Mouse (Mus musculus): Measurements from ENCODE around the gene Ccdc73. TPM values are rescaled to one million over a fixed set of nuclear protein-coding genes. Genes with fewer than 3 reads are reported as not detected.

The Ccdc73 gene
- polyA plus RNA-seq, 2 experiments: 4.5 to 7.1 TPM

DNA sequence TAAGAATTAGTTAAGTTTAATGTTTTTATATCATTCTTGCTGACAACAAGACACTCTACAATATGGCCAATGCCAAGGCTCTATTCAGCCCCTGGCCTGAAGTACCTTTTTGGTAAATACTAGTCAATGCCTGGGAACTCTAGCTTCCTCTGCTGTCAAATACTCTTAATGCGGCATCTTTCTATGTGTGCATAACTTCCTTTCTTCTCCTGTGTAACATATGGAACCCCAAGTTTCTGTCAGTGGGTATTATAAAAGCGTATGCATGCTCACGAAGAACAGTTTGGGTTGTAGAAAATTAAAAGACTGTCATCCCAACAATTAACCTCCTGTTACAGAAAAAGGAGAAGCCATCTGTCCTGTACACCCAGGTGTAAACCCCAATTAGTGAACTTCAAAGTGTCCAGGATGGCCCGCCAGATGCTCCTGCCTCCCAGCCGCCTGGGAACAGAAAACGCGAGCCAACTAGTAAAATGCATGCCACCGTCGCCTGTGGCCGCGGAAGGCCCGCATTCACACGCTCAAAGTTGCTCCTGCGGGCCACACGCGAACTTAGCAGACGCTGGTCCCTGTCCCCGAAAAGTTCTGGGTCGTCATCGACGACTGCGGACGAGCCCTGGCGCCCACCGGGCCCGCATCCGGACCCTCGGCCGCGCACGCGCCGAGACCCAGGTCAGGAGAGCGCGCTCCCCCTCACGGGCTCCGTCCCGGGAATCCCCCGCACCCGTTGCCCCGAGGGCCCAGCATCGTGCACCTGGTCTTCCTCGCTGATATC, 148.8 kb downstream of the Ccdc73 start:
- no peak for TF ChIP-seq POLR2A (IDR thresholded peaks at IDR 0.05; ENCODE audit: borderline replicate concordance, extremely low read depth, insufficient read depth, insufficient read length)
- H3K9me3 ChIP-seq (ENCODE audit: control insufficient read depth, low read length): no peaks in the 10 kb centered on the region
- H3K4me3 ChIP-seq (replicated peaks; ENCODE audit: low read length): peak overlapping the region; percentile 93
- 1% methylated on average over 43 of the region's 43 CpGs for WGBS
- ATAC-seq (ENCODE audit: low FRiP score, low read depth): peak; percentile 71
- H3K9ac ChIP-seq (ENCODE audit: low read depth, low read length, severe bottlenecking): peak overlapping the region; percentile 92
- DNase-seq (ENCODE audit: low spot score): no peak
- peaks cover 22% of the 10 kb centered on the region for H3K36me3 ChIP-seq (ENCODE audit: control insufficient read depth, insufficient read depth, low read length)
- H3K27me3 ChIP-seq (ENCODE audit: control insufficient read depth, insufficient read depth, low read length): no peaks in the 10 kb centered on the region
- H3K4me2 ChIP-seq (replicated peaks; ENCODE audit: low read depth, low read length, severe bottlenecking): peak overlapping the region; percentile 80
- H3K4me1 ChIP-seq (ENCODE audit: control insufficient read depth, insufficient read depth, low read length): peaks cover 8% of the 10 kb centered on the region
- peak overlapping the region; percentile 50; the same call in 1 of the 2 replicates for H3K27ac ChIP-seq (replicated peaks; ENCODE audit: low read depth, low read length)

DNA sequence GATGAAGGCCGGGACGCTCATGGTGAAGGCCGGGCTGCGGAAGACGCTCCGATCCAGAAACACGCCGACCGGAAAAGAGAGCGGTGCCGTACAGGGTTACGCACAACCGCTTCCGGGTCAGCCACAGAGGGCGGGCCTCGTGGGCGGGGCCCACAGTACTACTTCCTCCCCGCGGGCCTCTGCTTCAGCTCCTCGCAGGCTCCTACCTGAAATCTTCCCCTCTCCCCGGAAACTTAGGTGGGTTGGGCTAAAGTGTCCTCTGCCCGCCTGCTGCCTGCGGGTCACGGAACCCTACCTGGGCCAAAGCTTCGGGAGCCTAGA, 149.3 kb downstream of the Ccdc73 start, which contains the start of gene Eif3m:
Eif3m (minus strand) TSS at position 114 of the 321 bp plus-strand sequence.
- DNase-seq (ENCODE audit: low spot score) (peak; percentile 96), ATAC-seq (ENCODE audit: low FRiP score, low read depth) (peak; percentile 100)
- Histone ChIP-seq H3K4me1 (ENCODE audit: control insufficient read depth, insufficient read depth, low read length) (peaks cover 8% of the 10 kb centered on the region), H3K27me3 (ENCODE audit: control insufficient read depth, insufficient read depth, low read length) (no peaks in the 10 kb centered on the region), H3K27ac (replicated peaks; ENCODE audit: low read depth, low read length) (peak within 1 kb of the TSS; percentile 50; the same call in 1 of the 2 replicates), H3K4me3 (replicated peaks; ENCODE audit: low read length) (peak within 1 kb of the TSS; percentile 93), H3K36me3 (ENCODE audit: control insufficient read depth, insufficient read depth, low read length) (peaks cover 17% of the 10 kb centered on the region), H3K9ac (ENCODE audit: low read depth, low read length, severe bottlenecking) (peak within 1 kb of the TSS; percentile 92), H3K9me3 (ENCODE audit: control insufficient read depth, low read length) (no peaks in the 10 kb centered on the region), H3K4me2 (replicated peaks; ENCODE audit: low read depth, low read length, severe bottlenecking) (peak within 1 kb of the TSS; percentile 80)
- WGBS: 0% methylated on average over 21 of the region's 25 CpGs
- TF ChIP-seq POLR2A (IDR thresholded peaks at IDR 0.05; ENCODE audit: borderline replicate concordance, extremely low read depth, insufficient read depth, insufficient read length): no peak

DNA sequence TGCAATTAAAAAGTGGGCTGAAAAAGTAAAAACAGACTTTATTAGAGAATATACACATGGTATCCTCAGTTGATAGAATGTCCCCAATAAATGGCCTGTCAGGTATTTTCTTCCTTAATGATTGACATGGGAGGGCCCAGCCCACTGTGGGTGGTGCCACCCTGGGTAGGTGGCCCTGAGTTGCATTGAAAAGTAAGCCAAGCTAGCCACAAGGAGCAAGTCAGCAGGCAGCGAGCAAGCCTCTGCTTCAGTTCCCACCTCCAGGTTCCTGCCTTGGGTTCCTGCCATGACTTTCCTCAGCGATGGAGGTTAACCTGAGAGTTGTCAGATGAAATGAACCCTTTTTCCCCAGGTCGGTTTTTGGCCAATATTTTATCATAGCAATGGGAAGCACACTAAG, 150.2 kb downstream of the Ccdc73 start:
- Histone ChIP-seq H3K27ac (replicated peaks; ENCODE audit: low read depth, low read length) (no peak overlapping the region), H3K4me2 (replicated peaks; ENCODE audit: low read depth, low read length, severe bottlenecking) (no peak overlapping the region), H3K9me3 (ENCODE audit: control insufficient read depth, low read length) (no peaks in the 10 kb centered on the region), H3K4me3 (replicated peaks; ENCODE audit: low read length) (no peak overlapping the region), H3K27me3 (ENCODE audit: control insufficient read depth, insufficient read depth, low read length) (no peaks in the 10 kb centered on the region), H3K4me1 (ENCODE audit: control insufficient read depth, insufficient read depth, low read length) (peaks cover 8% of the 10 kb centered on the region), H3K9ac (ENCODE audit: low read depth, low read length, severe bottlenecking) (no peak overlapping the region), H3K36me3 (ENCODE audit: control insufficient read depth, insufficient read depth, low read length) (peaks cover 8% of the 10 kb centered on the region)
- TF ChIP-seq POLR2A (IDR thresholded peaks at IDR 0.05; ENCODE audit: borderline replicate concordance, extremely low read depth, insufficient read depth, insufficient read length): no peak
- no peak for ATAC-seq (ENCODE audit: low FRiP score, low read depth)
- WGBS: 80% methylated on average over 3 of the region's 3 CpGs
- no peak for DNase-seq (ENCODE audit: low spot score)

DNA sequence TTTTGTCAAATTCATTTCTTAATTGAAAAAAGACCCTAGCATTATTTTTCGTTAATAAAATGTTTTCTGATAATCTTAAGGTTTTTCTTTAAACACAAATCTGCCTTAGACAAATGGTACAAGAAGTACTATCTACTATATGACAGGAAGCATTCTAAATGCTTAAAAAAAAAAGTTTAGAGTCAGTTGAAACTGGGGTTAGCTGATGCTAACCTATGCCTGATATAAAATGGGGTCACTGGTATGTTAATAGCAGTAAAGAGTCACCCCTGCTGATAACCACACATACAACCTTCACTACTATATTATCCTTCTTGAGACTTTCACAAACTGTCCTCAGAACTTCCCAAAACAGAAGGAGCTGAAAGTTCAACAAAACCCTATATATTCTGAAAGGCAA, 151.9 kb downstream of the Ccdc73 start:
- no peak for TF ChIP-seq POLR2A (IDR thresholded peaks at IDR 0.05; ENCODE audit: borderline replicate concordance, extremely low read depth, insufficient read depth, insufficient read length)

DNA sequence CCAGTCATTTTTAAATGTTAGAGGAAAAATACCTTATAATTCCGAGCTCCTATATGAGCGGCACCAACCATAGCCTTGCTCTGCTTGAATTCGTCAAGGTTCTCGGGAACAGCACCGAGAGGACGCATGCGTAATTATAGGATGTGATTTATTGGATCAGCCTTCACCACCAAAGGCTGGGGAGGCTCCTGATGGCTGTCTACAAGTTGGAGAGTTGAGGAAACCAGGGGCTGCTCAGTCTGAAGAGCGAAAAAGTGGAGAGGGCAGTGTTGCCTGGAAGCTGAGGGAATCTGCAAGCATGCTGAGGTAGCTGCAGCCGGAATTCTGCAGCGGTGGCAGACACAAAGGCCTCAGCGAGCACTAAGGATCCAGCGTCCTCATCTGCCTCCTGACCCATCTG, 153.7 kb downstream of the Ccdc73 start:
- DNase-seq (ENCODE audit: low spot score) (no peak), ATAC-seq (ENCODE audit: low FRiP score, low read depth) (no peak)
- no peak overlapping the region for H3K4me2 ChIP-seq (replicated peaks; ENCODE audit: low read depth, low read length, severe bottlenecking)
- 67% methylated on average over 12 of the region's 12 CpGs for WGBS
- peaks cover 2% of the 10 kb centered on the region; the same call in 1 of the 2 replicates for H3K4me1 ChIP-seq (ENCODE audit: control insufficient read depth, insufficient read depth, low read length)
- H3K27ac ChIP-seq (replicated peaks; ENCODE audit: low read depth, low read length): no peak overlapping the region
- no peak overlapping the region for H3K9ac ChIP-seq (ENCODE audit: low read depth, low read length, severe bottlenecking)
- H3K27me3 ChIP-seq (ENCODE audit: control insufficient read depth, insufficient read depth, low read length): no peaks in the 10 kb centered on the region
- H3K9me3 ChIP-seq (ENCODE audit: control insufficient read depth, low read length): no peaks in the 10 kb centered on the region
- H3K36me3 ChIP-seq (ENCODE audit: control insufficient read depth, insufficient read depth, low read length): no peaks in the 10 kb centered on the region
- no peak for TF ChIP-seq POLR2A (IDR thresholded peaks at IDR 0.05; ENCODE audit: borderline replicate concordance, extremely low read depth, insufficient read depth, insufficient read length)
- no peak overlapping the region for H3K4me3 ChIP-seq (replicated peaks; ENCODE audit: low read length)

More for the DNA sequence above, 151.9 kb downstream of the Ccdc73 start:
- ATAC-seq (ENCODE audit: low FRiP score, low read depth) (no peak), DNase-seq (ENCODE audit: low spot score) (no peak)
- H3K36me3 ChIP-seq (ENCODE audit: control insufficient read depth, insufficient read depth, low read length): no peaks in the 10 kb centered on the region
- H3K27ac ChIP-seq (replicated peaks; ENCODE audit: low read depth, low read length): no peak overlapping the region
- no peak overlapping the region for H3K4me2 ChIP-seq (replicated peaks; ENCODE audit: low read depth, low read length, severe bottlenecking)
- no peak overlapping the region for H3K4me3 ChIP-seq (replicated peaks; ENCODE audit: low read length)
- no peaks in the 10 kb centered on the region for H3K9me3 ChIP-seq (ENCODE audit: control insufficient read depth, low read length)
- no peaks in the 10 kb centered on the region for H3K27me3 ChIP-seq (ENCODE audit: control insufficient read depth, insufficient read depth, low read length)
- H3K4me1 ChIP-seq (ENCODE audit: control insufficient read depth, insufficient read depth, low read length): peaks cover 8% of the 10 kb centered on the region
- H3K9ac ChIP-seq (ENCODE audit: low read depth, low read length, severe bottlenecking): no peak overlapping the region
- 91% methylated on average over 1 of the region's 1 CpGs for WGBS

All from limb, embryonic 14.5 days (tissue).